Mouse (Mus musculus) forebrain, embryonic 10.5 days (tissue): ENCODE measurements around the gene Olfr1129. TPM values are rescaled to one million over a fixed set of nuclear protein-coding genes. Genes with fewer than 3 reads are reported as not detected.
"Not testable (repeated sequence)": the region's sequence is repeated elsewhere in the genome, so short reads cannot be mapped to it uniquely, and the experiment has no call there.

Source experiments
- DNase-seq: peaks from one replicate; pipeline ENCODE4 v3.0.0-alpha.2; 2017; ENCODE audit warnings: low spot score; ENCODE audit errors: extremely low spot score
- H3K27ac ChIP-seq: fragments of 300-500 bp; sonication (generic); 2 replicates; pipeline ENCODE4 v1.5.1; 2016; ENCODE audit warnings: mild to moderate bottlenecking
- H3K27me3 ChIP-seq: fragments of 300-500 bp; sonication (generic); 2 replicates; pipeline ENCODE4 v1.6.1; 2016; ENCODE audit warnings: mild to moderate bottlenecking; ENCODE audit not compliant: poor library complexity, severe bottlenecking
- H3K36me3 ChIP-seq: fragments of 300-500 bp; sonication (generic); replicated peaks from 2 replicates; pipeline ENCODE4 v1.6.1; 2016; ENCODE audit warnings: mild to moderate bottlenecking, moderate library complexity
- H3K4me1 ChIP-seq: fragments of 300-500 bp; sonication (generic); 2 replicates; pipeline ENCODE4 v1.6.1; 2016
- H3K4me3 ChIP-seq: fragments of 300-500 bp; sonication (generic); 2 replicates; pipeline ENCODE4 v1.5.1; 2016; ENCODE audit warnings: mild to moderate bottlenecking, moderate library complexity
- H3K9me3 ChIP-seq: fragments of 300-500 bp; sonication (generic); 2 replicates; pipeline ENCODE4 v1.6.1; 2016; ENCODE audit warnings: mild to moderate bottlenecking, moderate library complexity
- WGBS: fragments of 180-500 bp; shearing (Covaris S2); methylation state at CpG from one replicate; pipeline ENCODE4 v1.1.7; 2016; 5-methylcytosine and 5-hydroxymethylcytosine counted together
- polyA plus RNA-seq: library from polyadenylated mRNA; unstranded; fragments of >200 nt; fragmentation: Nextera tagmentation; extraction: Ambion mirVana; gene quantifications from 2 replicates; pipeline ENCODE4 v1.2.1, GENCODE M21; 2016

Olfr1129 gene
- not detected in 2 replicates for polyA plus RNA-seq

- H3K9me3 ChIP-seq, H3K27me3 ChIP-seq, H3K4me3 ChIP-seq, H3K27ac ChIP-seq, DNase-seq, H3K4me1 ChIP-seq, H3K36me3 ChIP-seq: not testable (repeated sequence)
- 90% methylated on average over 1 of the region's 1 CpGs for WGBS
Observed at GRCm38 (mm10) chr2:87573602-87574001, at the start of gene Olfr1129. Gene Olfr1129 (plus strand): TSS chr2:87573902.

- H3K27ac ChIP-seq, H3K36me3 ChIP-seq, H3K27me3 ChIP-seq, H3K4me1 ChIP-seq, H3K9me3 ChIP-seq: not testable (repeated sequence)
- DNase-seq = peak; percentile 18
- peak overlapping the region; percentile 31 for H3K4me3 ChIP-seq
- WGBS = 34% methylated on average over 39 of the region's 39 CpGs
Observed at GRCm38 (mm10) chr2:87525899-87526616, 47.6 kb upstream of the Olfr1129 start.

GRCm38 (mm10) chr2:87531496-87531895 lies 42.2 kb upstream of the Olfr1129 start, which contains the start of gene Olfr153:
Gene Olfr153 (plus strand): TSS chr2:87531796.
- H3K27ac ChIP-seq = no peak within 1 kb of the TSS
- H3K27me3 ChIP-seq = no peaks in the 10 kb centered on the region
- H3K4me1 ChIP-seq = no peaks in the 10 kb centered on the region
- no peak for DNase-seq
- H3K36me3 ChIP-seq = no peaks in the 10 kb centered on the region
- H3K9me3 ChIP-seq = no peaks in the 10 kb centered on the region
- no peak within 1 kb of the TSS for H3K4me3 ChIP-seq

GRCm38 (mm10) chr2:87534826-87535225 lies 38.9 kb upstream of the Olfr1129 start:
- Histone ChIP-seq H3K36me3 (no peaks in the 10 kb centered on the region), H3K4me1 (no peaks in the 10 kb centered on the region), H3K9me3 (no peaks in the 10 kb centered on the region), H3K27me3 (no peaks in the 10 kb centered on the region), H3K27ac (no peak overlapping the region), H3K4me3 (no peak overlapping the region)
- DNase-seq = no peak
- 61% methylated on average over 2 of the region's 2 CpGs for WGBS

GRCm38 (mm10) chr2:87545442-87545841 lies 28.3 kb upstream of the Olfr1129 start, which contains the start of gene Olfr1128:
Gene Olfr1128 (minus strand): TSS chr2:87545542.
- H3K36me3 ChIP-seq = no peaks in the 10 kb centered on the region
- 92% methylated on average over 1 of the region's 1 CpGs for WGBS

GRCm38 (mm10) chr2:87605912-87606311 lies 32.2 kb downstream of the Olfr1129 start, which contains the start of gene Olfr1130:
Gene Olfr1130 (plus strand): TSS chr2:87606212.
- not testable (repeated sequence) for H3K27ac ChIP-seq, DNase-seq, H3K4me3 ChIP-seq, H3K9me3 ChIP-seq, H3K4me1 ChIP-seq, H3K36me3 ChIP-seq, H3K27me3 ChIP-seq

More at GRCm38 (mm10) chr2:87545442-87545841, 28.3 kb upstream of the Olfr1129 start, which contains the start of gene Olfr1128:
- no peaks in the 10 kb centered on the region for H3K9me3 ChIP-seq
- no peak within 1 kb of the TSS for H3K4me3 ChIP-seq
- no peaks in the 10 kb centered on the region for H3K4me1 ChIP-seq
- no peak within 1 kb of the TSS for H3K27ac ChIP-seq
- no peak for DNase-seq
- H3K27me3 ChIP-seq = no peaks in the 10 kb centered on the region

- no peaks in the 10 kb centered on the region for H3K4me1 ChIP-seq
- 76% methylated on average over 3 of the region's 3 CpGs for WGBS
- no peaks in the 10 kb centered on the region for H3K27me3 ChIP-seq
- DNase-seq = no peak
- no peaks in the 10 kb centered on the region for H3K36me3 ChIP-seq
- no peak within 1 kb of the TSS for H3K27ac ChIP-seq
- no peaks in the 10 kb centered on the region for H3K9me3 ChIP-seq
- H3K4me3 ChIP-seq = no peak within 1 kb of the TSS
Observed at GRCm38 (mm10) chr2:87626804-87627203, 53.1 kb downstream of the Olfr1129 start, which contains the start of gene Olfr1131. Gene Olfr1131 (plus strand): TSS chr2:87627104.

Other genes with a start within 250 kb of the Olfr1129 start
- not detected in 2 replicates for gene Olfr1120, start 219.1 kb upstream of the Olfr1129 start, polyA plus RNA-seq
- gene Olfr1121, start 204.0 kb upstream of the Olfr1129 start, polyA plus RNA-seq = not detected in 2 replicates
- not detected in 2 replicates for gene Olfr1122, start 188.1 kb upstream of the Olfr1129 start, polyA plus RNA-seq
- gene Olfr1123, start 157.3 kb upstream of the Olfr1129 start, polyA plus RNA-seq = not detected in 2 replicates
- 0.07 TPM in 1 of 2 replicates, not detected in the other for gene Olfr1124, start 143.6 kb upstream of the Olfr1129 start, polyA plus RNA-seq
- gene Olfr1126, start 119.9 kb upstream of the Olfr1129 start, polyA plus RNA-seq = not detected in 2 replicates
- not detected in 2 replicates for gene Pramel7, start 76.8 kb upstream of the Olfr1129 start, polyA plus RNA-seq
- gene Pramel6, start 67.3 kb upstream of the Olfr1129 start, polyA plus RNA-seq = not detected in 2 replicates
- gene Olfr153, start 42.1 kb upstream of the Olfr1129 start, polyA plus RNA-seq = not detected in 2 replicates
- not detected in 2 replicates for gene Olfr1128, start 28.4 kb upstream of the Olfr1129 start, polyA plus RNA-seq
- not detected in 2 replicates for gene Olfr1130, start 32.3 kb downstream of the Olfr1129 start, polyA plus RNA-seq
- not detected in 2 replicates for gene Olfr1131, start 53.2 kb downstream of the Olfr1129 start, polyA plus RNA-seq
- gene Olfr1132, start 63.6 kb downstream of the Olfr1129 start, polyA plus RNA-seq = not detected in 2 replicates
- gene Olfr1133, start 73.5 kb downstream of the Olfr1129 start, polyA plus RNA-seq = not detected in 2 replicates
- gene Olfr1134, start 84.6 kb downstream of the Olfr1129 start, polyA plus RNA-seq = not detected in 2 replicates
- gene Olfr1135, start 99.8 kb downstream of the Olfr1129 start, polyA plus RNA-seq = not detected in 2 replicates
- gene Olfr1136, start 120.0 kb downstream of the Olfr1129 start, polyA plus RNA-seq = not detected in 2 replicates
- not detected in 2 replicates for gene Olfr1137, start 139.3 kb downstream of the Olfr1129 start, polyA plus RNA-seq
- gene Olfr1138, start 166.1 kb downstream of the Olfr1129 start, polyA plus RNA-seq = not detected in 2 replicates
- not detected in 2 replicates for gene Olfr1140, start 169.8 kb downstream of the Olfr1129 start, polyA plus RNA-seq
- not detected in 2 replicates for gene Olfr1141, start 180.1 kb downstream of the Olfr1129 start, polyA plus RNA-seq
- not detected in 2 replicates for gene Olfr152, start 205.6 kb downstream of the Olfr1129 start, polyA plus RNA-seq
- not detected in 2 replicates for gene Olfr1143, start 226.7 kb downstream of the Olfr1129 start, polyA plus RNA-seq
- not detected in 2 replicates for gene Olfr1145, start 235.9 kb downstream of the Olfr1129 start, polyA plus RNA-seq